Mouse (Mus musculus) erythroid progenitor cell, adult 5-6 weeks (primary cell): ENCODE measurements at regions not wholly inside any gene's neighbourhood (a gene's known extent, or its start where the extent isn't known, plus 50 kb on each side); places are given as distances from the start of the nearest gene placed in this dataset.

Source experiments
- ATAC-seq: replicated peaks from 2 replicates; pipeline ENCODE4 v1.8.0; 2016; ENCODE audit warnings: moderate number of reproducible peaks, mild to moderate bottlenecking, moderate TSS enrichment, inconsistent platforms; ENCODE audit not compliant: poor library complexity, low FRiP score, severe bottlenecking

DNA sequence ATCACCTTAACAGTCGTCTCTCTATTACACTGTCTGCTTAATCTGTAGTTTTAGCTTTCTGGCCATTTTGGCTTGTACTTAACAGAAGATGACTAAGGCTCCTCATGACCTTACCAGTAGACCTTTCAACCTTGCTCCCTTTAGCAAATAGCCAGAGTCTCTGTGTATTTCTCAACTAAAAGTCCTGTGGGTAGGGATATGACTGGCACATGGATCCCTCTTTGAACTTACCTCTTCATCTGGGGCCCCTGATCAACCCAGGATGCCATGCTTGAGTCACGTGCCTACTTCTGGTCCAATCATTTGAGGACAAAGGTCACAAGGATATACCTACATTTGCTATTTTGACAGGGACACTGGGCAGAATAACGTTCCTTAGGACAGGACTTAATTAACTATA lies 292.7 kb downstream of the Cog6 start:
- ATAC-seq: no peak

DNA sequence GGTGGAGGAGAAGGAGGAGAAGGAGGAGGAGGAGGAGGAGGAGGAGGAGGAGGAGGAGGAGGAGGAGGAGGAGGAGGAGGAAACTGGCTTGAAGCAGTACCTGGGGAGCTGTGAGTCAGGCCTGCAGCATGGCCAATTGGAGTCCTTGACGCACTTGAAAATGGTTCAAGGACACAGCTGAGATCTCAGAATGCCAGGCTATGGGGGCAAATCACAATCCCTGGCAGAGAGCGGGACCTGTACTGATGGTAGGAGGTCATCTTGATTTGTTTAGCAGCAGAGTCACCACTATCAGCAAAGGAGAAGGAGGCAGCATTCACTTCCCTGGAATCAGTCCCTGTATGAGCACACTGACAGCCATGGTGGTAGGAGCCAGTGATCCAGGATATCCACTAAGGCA lies 294.1 kb downstream of the Cog6 start:
- ATAC-seq: no peak

DNA sequence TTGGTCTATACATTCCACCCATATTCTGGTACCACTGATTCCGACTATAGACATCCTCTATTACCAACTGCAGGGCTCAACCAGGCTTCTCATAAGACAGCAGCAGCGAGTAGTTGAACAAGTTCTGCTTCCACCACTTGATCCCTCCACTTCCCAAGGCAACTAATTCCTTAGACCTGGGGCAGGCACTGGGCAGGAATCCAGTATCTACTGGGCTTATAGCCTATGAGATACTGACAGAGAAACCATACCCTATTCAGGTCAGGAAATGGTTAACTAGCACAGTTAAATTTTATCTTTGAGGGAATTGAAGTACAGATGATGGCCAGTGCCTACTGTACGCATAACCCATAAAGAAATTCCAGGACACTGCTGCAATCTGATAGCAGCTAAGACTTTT lies 297.9 kb downstream of the Cog6 start:
- no peak for ATAC-seq

DNA sequence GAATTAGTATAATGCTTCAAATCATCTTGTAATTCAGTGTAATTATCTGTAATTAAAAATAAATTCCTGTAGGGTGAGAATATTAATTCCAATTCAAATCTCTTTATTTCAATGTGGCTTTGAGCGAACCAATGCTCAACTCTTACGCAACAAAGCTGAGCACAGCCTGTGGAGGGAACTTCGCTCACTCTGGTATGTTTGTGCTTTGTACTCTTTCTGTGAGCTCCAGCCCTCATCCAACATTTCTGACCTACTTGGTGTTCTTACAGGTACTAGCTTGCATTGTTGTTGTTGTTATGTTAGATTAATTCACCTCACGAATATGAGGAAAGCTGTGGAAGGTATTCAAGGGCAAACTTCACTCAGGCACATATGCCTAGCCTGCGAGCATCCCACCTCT lies 299.7 kb downstream of the Cog6 start:
- no peak for ATAC-seq

DNA sequence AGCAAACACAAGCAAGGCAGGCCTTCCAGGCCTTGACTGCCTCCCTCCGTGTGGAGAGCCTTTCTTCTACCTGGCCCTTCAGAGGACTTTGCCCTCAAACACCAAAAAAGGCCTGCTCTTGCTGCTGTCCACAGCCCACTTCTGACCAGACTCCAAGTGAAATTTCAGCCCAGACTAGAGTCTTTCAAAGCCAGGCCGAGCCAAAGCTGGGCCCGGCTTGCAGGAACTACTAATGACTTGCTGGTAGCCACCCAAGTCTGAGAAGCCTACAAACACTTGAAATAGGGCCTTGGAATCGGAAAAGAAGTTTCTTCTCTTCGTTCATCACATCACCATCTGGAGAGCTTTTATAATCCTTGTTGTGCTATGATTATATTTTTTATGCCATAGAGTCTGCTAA lies 304.9 kb downstream of the Cog6 start:
- ATAC-seq: no peak

DNA sequence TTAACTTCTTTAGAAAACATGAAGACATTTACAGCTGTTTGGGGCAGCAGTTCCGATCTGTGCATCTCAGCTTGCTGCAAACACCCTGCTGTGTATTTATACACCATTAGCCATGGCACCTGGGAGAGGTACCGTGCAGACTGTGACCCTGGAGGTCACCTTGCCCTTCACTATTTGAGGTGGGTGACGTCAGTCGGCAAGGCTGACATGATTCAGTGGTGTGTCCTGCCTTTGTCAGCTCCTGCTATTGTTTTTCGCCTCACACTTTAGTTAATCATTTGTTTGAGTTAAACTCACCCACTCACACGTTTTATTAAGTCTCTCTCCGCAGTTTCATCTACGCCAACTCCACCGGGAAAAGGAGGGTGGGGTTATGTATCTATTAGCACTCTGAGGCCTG lies 305.9 kb downstream of the Cog6 start:
- no peak for ATAC-seq

DNA sequence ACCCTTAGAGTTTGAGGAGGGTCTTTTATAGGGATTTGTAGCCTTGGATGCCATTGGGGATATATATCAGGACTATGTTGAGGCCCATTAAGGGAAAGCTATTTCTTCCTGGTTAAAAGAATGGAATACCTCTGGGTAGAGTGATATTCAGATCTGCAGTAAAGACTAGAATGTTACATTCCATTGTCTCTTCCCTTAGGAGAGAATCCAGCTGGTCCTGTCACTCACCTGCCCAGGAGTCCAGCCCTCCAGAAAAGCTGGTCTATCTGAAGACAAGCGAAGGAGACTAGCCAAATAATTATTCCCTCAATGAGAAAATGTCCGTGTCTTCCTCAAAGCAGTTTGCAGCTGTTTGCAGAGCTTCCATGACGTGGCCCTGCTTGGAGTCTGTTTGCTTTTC lies 308.3 kb downstream of the Cog6 start:
- no peak for ATAC-seq

DNA sequence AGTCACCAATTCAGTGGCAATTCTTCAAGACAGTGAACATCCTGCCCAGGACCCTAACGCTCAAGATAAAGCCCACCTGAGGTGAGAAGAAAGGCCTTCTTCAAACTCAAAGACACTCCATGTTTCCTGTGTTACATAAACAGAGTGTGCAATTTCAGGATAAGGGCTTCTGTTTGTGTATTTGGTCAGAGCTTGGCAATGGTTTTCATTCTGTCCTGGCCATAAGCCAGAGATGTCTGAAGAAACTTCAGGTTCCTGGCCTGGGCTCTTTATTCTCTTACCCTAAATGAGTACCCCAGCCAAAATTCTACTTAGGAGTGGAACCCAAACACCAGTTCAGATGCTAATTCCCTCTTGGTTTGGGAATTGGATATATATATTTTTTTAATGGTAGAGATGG lies 308.7 kb downstream of the Cog6 start:
- no peak for ATAC-seq

DNA sequence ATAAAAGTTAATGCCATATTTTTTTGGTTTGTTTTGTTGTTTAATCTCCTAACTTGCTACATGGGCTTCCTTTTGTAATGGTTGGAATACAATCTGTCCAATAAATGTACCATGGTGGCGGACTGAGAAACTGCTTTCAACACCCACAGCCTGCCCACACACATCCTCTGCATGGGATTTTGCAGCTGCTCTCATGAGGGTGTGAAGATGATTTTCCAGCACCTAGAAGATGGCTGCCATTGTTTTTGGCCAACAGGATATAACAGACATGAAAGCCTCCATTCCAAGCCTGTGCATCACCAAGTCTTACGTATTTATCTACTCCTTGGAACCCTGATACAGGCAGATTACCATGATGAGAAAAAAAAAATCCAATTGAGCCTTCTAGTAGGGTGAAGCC lies 310.4 kb downstream of the Cog6 start:
- no peak for ATAC-seq

DNA sequence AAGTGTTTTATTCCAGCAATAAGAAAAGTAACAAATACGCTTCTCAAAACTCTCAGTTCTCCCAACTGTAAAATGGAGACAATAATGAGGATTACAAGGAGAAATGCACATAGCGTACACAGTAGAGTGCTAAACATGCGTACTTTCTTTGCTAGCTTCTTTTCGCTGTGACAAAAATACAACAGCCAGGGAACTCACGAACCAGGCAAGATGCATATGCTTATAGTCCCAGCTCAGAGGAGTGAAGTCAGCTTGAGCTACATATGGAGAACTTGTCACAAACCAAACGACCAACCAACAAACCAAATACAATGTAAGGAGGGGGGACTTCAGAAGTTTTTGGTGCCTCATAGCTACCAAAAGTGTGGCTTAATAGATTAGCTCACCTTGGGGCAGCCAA lies 313.3 kb downstream of the Cog6 start:
- no peak for ATAC-seq

DNA sequence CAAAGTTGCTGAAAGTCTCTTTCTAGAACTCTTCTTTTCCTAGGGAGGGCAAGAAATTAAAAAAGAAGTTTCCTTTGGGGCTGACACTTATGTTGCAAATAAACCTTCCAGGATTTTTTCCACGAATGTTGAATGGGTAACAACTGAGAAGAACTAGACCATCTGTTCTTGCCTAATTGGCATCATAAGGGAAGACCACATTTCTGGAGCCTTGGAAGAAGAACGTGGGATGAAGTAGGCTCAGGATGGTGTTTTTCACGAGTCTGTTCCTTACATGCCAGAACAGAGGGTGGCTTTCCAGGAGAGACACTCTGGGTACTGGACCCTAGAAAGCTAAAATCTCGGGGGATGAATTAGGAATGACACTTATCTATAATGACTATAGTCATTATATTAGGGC lies 314.1 kb downstream of the Cog6 start:
- no peak for ATAC-seq

DNA sequence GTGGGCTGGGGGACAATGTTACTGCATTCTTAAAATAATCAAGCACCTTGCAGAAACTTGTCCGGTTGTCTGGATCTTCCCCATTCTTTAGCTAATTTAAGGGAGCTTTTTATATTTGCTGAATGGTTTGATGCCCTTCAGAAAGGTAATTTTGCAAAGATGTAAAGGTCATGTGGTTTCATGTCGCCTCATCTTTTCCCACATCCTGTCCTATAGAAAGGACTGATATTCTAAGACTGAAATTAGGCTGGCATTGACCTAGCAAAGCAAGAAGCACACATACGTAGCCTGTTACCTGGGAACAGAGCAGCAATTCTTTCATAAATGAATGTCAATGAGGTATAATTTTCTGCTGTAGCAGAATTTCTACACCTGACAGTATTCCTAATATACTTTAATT lies 315.4 kb downstream of the Cog6 start:
- ATAC-seq: no peak

DNA sequence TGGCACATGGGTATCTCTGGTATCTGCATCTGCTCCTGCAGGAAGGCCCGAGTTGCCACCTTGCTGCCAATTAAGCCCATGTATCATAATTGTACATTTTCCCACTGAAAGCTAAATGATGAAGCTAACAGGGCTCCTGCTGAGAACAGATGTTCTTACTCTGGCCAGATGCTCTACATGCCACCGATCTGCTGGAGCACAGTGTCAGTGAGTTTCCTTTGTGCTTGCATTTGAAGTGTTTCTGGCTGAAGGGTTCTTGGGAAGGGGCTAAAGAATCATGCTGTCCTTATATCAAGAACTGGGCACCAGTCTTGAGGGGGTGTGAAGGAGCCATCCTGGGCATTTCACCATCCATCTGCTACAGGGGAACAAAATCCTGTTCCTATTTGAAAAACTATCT lies 323.2 kb downstream of the Cog6 start:
- no peak for ATAC-seq

DNA sequence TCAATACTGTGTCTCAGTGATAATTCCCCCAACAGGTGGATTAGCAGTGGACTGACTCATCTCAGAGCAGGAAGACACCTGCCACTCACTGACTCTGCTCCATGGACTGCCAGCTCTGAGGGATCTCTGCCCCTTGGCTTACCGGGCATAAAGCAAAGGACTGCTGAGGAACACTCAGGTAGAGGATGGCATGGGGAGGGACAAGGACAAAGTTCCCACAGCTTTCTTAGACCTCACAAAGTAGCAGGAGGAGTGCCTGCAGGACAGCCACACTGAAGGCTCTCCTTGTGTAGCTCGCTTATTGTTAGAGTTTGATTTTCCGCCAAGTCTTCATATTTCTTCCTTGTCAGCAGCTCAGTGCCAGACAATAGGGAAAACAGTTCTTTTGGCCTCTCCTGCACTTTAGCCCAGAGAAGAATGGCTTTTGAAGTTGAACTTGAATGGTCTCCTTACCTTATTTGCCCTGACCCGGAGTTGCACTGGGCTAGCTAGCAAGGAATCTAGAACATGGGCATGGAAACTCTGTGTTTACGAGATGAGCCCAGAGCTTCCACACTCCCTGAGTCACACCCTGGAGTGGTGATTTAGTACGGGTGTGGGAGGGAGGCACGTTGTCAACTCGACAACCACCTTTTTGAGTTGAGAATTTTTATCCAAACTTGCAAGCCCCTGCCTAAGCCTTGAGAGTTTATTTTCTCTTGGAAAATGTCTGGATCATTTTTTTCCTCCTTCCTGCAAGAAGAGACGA lies 331.4 kb downstream of the Cog6 start:
- ATAC-seq: no peak

DNA sequence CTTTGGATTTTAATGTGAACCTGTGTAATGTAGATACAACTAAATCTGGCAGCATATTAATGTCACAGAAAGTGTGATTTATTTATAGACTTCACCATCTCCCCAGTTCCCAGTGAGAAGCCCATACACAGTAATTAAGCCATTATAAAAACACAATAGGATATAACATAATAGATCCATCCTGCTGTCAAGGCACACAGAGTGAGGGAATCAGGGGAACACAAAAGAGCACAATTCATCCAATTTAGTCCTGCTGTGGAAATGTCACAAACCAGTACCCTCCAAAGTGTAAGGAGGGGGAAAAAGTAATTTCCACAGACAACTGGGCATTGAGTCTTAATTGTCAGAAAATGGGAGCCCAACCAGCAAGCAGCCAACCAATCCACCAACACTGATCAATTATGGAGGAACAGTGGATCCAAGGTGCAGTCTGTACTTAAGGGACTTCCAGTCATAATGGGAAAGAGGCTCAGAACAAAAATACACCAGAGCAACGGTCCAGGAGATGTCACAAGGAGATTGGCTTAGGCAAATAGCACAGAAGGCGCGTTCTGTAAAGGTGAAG lies 336.1 kb downstream of the Cog6 start:
- ATAC-seq: no peak

DNA sequence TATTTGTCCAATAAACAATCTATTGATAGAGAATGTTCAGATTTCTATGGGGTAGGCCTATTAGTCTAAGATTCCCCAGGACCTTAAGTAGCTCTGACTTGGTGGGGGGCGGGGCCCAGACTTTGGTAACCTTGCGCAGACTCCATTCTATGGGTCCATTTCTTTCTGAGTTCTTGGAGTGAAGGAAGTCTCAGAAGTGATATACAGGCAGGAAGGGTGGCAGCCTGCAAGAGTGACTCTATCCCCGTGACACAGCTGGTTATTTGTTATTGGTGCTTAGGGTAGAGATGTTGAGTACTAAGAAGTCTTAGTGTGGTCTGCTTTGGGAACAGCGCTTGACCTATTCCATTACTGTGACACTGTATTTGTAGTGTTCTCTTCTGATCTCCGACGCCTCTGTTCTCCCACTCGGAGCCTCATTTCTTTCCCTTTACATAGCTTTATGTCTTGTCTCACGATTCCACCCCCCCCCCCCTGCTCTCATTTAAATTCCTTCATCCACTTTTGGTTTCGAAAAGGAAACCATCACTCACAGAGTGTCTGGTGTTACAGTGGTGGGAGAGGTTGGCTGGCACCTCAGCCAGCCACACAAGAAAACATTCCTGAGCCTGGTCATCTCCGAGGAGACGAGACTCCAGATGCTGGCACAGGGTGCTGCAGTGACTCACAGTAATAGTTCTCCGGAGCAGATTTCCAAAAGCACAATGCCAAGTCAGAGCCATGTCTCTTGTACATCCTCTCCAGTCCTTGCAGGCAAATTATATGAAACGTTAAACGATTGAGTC lies 340.0 kb downstream of the Cog6 start:
- ATAC-seq: no peak

DNA sequence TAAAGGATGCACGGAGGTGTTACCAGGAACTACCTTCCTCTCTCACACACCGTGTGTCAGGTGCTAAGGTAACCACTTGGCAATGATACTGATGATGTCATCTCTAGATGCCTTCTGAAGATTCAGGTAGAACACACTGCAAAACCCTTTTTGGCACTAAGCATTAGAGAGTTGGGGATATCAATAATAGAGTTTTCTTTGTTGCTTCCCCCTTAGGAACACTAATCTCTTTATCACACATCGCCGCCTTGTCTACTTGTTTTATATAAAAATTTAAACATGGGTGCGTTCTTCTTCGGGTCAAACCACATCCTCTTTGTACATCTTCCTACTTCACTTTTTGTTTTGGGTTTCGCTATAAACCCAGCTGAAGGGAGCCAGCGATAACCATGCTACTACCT lies 346.4 kb downstream of the Cog6 start:
- ATAC-seq: no peak

DNA sequence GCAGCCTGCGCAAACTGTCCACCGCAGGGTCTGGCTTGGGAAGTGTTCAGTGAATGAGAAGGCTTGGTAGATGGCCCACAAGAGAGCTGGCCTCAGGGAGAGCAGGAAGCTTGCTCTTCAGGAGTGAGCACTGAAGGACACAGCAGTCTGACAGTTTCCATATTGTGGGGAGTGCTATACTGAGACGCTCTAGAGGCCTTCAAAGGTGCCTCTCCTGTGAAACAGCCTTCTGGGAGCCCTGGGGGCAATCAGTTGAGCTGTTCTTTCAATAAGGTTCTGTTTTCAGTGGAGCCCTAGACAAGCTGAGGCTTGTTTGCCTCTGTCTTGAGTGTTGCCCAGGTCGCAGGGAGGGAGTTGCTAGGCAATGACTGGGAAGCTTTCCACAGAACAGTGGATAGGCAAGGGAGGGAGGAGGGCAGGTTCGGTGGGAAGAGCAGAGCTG lies 353.9 kb downstream of the Cog6 start:
- ATAC-seq: no peak

DNA sequence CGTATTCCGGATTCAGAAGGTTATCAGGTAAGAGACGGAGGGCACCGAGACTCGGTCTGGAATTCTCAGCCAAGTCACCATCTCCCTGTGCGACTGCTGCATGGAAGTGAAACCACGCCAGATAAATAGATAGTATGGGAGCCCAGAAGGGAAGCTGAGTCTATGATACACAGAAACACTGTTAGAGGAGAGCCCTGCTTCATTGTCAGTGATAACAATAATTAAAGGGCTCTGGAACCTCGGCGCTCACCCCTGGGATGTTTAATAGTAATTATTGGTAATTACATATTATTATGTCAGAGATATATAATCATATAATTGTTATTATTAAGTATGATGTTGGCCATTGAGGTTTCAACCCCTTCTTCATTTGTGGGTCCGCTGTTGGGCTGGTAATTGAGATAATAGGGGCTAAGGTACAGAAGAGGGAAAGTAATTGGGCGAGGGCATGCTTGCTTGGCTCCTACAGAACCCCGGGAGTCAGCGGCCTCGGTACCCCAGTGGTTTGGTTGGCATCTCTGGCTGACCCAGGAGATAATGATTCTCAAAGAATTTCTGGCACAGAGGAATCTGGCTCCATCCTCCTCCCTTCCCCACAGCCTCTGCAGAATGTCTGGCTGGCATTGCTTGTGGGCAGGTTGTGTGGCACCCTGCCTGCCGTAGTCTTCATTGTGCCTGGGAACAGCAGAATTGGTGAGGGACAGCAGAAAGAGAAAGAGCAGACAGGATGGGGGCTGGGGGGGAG lies 354.7 kb downstream of the Cog6 start:
- no peak for ATAC-seq

DNA sequence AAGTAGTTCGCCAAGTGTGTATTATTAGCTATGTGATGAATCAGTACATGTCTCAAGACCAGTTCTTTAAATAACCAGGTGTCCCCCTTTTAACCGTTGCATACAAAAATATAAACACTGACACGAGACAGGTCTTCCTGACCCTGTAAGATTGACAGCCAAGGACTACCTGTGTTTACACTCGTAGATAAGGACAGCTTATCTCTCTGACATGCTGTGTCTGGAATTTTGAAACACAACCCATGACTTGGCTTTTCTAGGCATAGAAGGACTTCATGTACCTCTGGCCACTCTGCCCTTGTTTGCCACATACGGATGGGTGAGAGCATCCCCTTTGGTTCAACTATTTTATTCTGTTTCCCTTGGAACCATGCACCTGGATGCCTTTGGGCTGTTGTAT lies 364.0 kb downstream of the Cog6 start:
- no peak for ATAC-seq

DNA sequence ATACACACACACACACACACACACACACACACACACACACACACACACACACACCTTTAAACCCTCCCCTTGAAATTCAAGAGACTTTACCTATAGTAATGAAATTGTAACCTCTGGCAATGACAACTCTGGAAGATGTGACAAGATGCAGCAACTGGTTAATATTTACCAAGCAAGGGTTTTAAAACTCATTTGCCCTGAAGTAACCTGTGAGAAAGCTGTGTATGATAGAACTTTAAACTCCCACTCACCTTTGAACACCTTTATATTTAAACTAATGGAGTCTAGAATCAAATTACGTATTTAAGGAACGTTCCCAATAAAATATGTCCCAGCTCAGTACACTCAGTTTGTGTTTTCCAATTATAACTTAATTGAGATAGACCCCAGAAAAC lies 364.6 kb downstream of the Cog6 start:
- no peak for ATAC-seq
